Mouse (Mus musculus) erythroid progenitor cell, adult 5-6 weeks (primary cell): ENCODE data around the gene Atf6. TPM values are rescaled to one million over a fixed set of nuclear protein-coding genes. Genes with fewer than 3 reads are reported as not detected.
A peak's percentile ranks its signal among the peaks of the same experiment; 100 is the strongest.

Source experiments
- ATAC-seq: replicated peaks from 2 replicates; pipeline ENCODE4 v1.8.0; 2016; ENCODE audit warnings: moderate number of reproducible peaks, mild to moderate bottlenecking, moderate TSS enrichment, inconsistent platforms; ENCODE audit not compliant: poor library complexity, low FRiP score, severe bottlenecking
- total RNA-seq, 2 experiments: library from RNA; stranded (forward) in 1 of 2; stranded (reverse) in 1 of 2; fragments of 150-400 nt in 1 of 2; fragments of 186-747, 209-891 nt in 1 of 2; gene quantifications; 2 replicates each; pipeline versions ENCODE4 v1.2.3 to v1.2.4; 2015 to 2017; ENCODE audit warnings: low replicate concordance in 2 of 2

Gene Atf6
- total RNA-seq, 2 experiments from 2014 or later = 26.4 to 27.2 TPM

DNA sequence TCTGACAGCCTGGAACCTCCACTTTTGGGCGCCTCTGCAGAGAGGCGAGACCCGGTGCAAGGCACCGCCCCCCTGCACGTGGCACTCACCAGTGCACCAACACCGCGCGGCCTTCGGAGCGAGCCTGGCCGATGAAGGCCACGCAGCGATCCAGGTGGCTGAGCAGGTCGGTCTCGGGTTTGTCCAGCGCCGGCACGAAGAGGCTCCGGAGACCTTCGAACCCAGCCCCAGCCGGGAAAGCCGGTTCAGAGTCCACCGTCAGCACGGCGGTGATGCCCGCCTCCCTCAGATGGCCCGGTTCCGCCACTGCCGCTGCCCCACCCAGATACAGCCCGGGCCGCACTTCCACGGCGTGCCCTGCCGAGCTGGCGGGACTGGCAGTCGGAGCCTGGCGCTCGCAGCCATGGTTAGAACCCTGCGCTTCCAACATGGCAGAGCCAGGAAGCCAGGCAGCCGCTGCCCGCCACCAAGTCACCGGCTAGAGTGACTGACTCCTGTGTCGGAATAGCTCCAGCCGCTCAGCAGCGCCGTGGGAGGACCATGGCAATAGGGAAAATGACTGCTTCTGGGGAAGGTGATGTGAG lies 17.5 kb upstream of the Atf6 start, which contains the start of the genes Gm26620 and Dusp12:
Gene Gm26620 (plus strand): TSS at position 88 of the 584 bp plus-strand sequence.
Gene Dusp12 (minus strand): TSS at position 563 of the 584 bp plus-strand sequence.
- peak; percentile 87 for ATAC-seq

- no peak for ATAC-seq
Measured at GRCm38 (mm10) chr1:170884390-170884789, 16.8 kb upstream of the Atf6 start.

GRCm38 (mm10) chr1:170882915-170883485 lies 15.4 kb upstream of the Atf6 start:
- ATAC-seq = no peak

- ATAC-seq = no peak
Measured at GRCm38 (mm10) chr1:170876906-170877305, 9.3 kb upstream of the Atf6 start.

DNA sequence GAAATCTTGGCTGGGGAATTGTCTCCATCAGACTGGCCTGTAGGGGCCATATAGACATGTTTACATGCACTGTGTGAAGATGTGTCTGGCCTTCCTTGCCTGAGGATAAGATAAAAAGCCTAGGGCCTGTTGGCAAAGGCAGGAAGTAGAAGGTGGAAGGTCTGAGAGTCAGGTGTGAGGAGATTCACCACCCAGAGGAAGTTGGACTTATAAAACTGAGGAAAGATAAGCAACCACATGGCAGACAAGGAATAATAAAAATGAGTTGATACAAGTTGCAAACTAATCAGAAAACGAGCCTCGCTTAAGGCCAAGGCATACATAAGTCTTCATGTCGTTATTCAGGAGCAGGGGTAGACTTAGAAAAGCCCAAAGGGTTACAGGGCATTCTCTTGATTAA lies 8.1 kb upstream of the Atf6 start:
- no peak for ATAC-seq

GRCm38 (mm10) chr1:170871961-170872360 lies 4.4 kb upstream of the Atf6 start:
- ATAC-seq = no peak

- ATAC-seq = no peak
Measured at GRCm38 (mm10) chr1:170871402-170871801, 3.8 kb upstream of the Atf6 start.

DNA sequence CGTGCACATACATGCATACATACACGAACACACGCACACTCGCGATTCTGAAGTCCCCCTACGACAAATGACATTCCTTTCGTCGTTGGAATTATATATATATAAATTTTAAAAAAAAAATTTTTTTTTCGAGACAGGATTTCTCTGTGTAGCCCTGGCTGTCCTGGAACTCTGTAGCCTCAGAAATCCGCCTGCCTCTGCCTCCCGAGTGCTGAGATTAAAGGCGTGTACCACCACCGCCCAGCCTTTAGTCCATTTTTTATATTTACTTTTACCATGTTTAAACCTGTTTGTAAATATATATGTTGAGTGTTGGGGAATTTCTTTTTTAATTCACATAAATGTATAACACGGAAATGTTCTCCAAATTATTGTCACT lies 1.3 kb upstream of the Atf6 start:
- ATAC-seq = no peak

- peak; percentile 75 for ATAC-seq
Measured at GRCm38 (mm10) chr1:170868107-170868904, 735 bp upstream of the Atf6 start.

GRCm38 (mm10) chr1:170866992-170867690 lies 430 bp downstream of the Atf6 start:
- ATAC-seq = peak; percentile 69

DNA sequence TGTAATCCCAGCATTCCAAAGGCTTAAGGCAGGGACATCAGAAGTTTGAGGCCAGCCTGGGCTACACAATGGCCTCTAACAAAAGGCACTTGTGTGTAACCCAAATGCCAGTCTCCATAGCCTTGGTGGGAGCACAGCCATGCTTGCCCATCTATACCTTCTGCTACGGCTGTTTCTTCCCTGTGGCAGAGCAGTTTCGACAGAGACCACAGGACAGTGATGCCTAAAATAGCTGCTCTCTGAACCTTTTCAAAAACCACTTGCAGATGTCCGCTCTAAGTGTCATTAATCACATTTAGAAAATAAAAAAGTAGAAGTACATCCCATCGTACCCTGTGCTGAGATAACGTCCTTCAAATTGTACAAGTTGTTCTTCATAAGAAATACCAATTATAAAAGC lies 2.2 kb downstream of the Atf6 start:
- ATAC-seq = no peak

DNA sequence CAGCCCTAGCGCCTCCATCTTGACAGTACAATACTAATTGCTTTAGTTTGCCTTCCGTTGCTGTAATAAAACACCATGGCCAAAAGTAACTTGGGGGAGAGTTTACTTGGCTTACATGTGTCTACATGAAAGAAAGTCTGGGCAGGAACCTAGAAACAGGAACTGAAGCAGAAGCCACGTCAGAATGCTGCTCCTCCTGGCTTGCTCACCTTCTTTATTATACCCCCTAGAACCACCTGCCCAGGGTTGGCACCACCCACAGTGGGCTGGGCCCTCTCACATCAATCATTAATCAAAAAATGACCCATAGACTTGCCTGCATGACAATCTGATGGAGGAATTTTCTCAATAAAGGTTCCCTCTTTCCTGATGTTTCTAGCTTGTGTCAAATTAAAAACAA lies 2.8 kb downstream of the Atf6 start:
- no peak for ATAC-seq

DNA sequence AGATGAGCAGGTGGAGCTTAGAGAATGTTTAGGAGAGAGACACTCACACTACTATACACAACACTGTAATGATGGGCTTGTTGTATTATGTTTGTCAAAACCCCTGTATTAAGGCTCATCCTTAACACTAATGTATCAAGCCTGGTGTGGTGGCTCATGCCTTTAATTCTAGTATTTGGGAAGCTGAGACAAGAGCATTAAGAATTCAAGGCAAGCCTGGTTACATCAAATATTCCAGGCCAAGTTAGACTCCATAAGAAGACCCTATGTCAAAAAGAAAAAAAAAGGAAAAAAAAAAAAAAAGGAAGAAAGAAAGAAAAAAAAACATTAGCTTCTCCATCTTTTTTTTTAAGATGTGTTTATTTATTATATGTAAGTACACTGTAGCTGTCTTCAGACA lies 3.3 kb downstream of the Atf6 start:
- no peak for ATAC-seq

- no peak for ATAC-seq
Measured at GRCm38 (mm10) chr1:170863033-170863432, 4.5 kb downstream of the Atf6 start.

DNA sequence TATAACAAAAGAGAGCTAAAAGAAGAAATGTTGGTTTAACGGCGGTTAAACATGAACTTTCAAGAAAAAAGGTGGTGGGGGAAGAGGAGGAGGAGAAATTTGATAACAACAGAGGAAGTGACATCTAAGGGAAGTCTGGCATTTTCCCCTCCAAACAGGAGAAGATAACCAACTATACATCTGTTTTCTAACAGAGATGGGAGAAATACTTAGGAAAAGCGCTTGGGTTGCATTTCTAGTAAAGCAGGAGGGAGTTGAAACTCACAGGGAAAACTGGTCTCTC lies 5.2 kb downstream of the Atf6 start:
- ATAC-seq = no peak

DNA sequence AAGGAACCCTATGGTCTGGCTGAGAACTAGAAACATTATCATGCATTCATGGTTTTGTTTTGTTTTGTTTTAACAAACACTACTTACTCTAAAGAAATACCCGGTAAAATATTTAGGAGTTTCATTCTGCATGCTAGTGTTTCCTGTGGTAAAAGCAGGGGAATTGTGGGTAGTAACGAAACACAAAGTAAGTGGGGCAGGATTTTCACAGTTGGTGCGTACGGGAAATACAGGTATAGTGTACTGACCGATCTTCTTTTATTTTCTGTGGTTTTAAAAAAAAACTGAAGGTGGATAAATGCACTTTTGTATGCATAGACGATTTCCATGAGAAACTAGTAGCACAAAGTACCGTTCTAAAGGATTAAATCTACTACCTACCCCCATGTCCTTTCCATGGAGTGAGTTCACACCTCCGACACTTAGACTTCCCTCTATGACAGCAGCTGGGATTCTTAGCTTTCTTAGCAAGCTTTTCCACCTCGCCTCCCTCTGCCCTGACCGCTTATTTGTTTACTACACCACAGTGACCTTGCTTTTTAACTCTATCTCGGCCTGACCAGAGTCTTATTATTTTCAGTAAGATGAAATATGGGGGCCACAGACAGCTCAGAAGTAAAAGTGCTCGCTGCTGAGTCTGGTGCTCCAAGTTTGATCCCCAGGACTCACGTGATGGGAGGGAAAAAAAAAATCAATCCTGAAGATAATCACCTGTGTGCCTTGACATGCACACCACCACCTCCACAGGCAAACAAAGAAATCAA lies 5.7 kb downstream of the Atf6 start:
- ATAC-seq = no peak

- no peak for ATAC-seq
Measured at GRCm38 (mm10) chr1:170858872-170859271, 8.7 kb downstream of the Atf6 start.

DNA sequence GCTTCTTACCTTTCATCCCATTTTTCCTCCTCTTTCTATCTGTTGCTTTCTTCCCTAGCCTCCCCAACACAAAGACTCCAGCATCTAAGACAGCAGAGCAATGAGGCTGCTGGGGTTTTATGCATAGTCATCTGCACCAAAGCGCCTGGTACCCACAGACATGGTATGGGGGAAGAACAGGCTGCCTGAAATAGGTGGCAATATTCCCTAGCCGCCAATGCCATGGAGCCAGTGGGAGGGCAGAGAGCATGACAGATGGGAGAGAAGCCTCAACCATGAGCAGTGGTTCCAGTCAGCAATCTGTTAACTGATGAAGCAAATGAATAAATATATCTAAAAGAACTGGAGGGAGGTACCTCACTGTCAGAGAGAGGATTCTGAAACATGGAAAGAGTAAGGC lies 10.2 kb downstream of the Atf6 start:
- ATAC-seq = no peak

- ATAC-seq = no peak; the same call in 1 of the 2 replicates
Measured at GRCm38 (mm10) chr1:170855056-170855760, 12.4 kb downstream of the Atf6 start.
